Mouse (Mus musculus): ENCODE results near the gene Atp13a3. TPM values are rescaled to one million over a fixed set of nuclear protein-coding genes. Genes with fewer than 3 reads are reported as not detected.

The Atp13a3 gene
- total and polyA plus RNA-seq, 2 experiments from 2014 or later: 7.1 to 19.7 TPM

- TF ChIP-seq CTCF (IDR thresholded peaks at IDR 0.05; ENCODE audit: low read depth): peak; percentile 88
- peaks cover 9% of the 10 kb centered on the region; the same call in 1 of the 2 replicates for H3K27me3 ChIP-seq (ENCODE audit: insufficient read depth, low read length)
- H3K27ac ChIP-seq: no peak overlapping the region
- WGBS: 2% methylated on average over 15 of the region's 15 CpGs
- no peaks in the 10 kb centered on the region for H3K9me3 ChIP-seq (ENCODE audit: low read length)
- H3K4me1 ChIP-seq (ENCODE audit: insufficient read depth, low read length): no peaks in the 10 kb centered on the region
- DNase-seq (ENCODE audit: low spot score): peak; percentile 75
- no peak overlapping the region for H3K9ac ChIP-seq (replicated peaks; ENCODE audit: low read length)
- H3K4me3 ChIP-seq (ENCODE audit: low read length): peak overlapping the region; percentile 19
- H3K36me3 ChIP-seq (ENCODE audit: insufficient read depth, low read length): no peaks in the 10 kb centered on the region
- peak; percentile 52 for ATAC-seq
- H3K4me2 ChIP-seq (ENCODE audit: low read depth, low read length): peak overlapping the region; percentile 46
These were observed 121.9 kb downstream of the Atp13a3 start for GRCm38 (mm10) chr16:30283743-30284337.

DNA sequence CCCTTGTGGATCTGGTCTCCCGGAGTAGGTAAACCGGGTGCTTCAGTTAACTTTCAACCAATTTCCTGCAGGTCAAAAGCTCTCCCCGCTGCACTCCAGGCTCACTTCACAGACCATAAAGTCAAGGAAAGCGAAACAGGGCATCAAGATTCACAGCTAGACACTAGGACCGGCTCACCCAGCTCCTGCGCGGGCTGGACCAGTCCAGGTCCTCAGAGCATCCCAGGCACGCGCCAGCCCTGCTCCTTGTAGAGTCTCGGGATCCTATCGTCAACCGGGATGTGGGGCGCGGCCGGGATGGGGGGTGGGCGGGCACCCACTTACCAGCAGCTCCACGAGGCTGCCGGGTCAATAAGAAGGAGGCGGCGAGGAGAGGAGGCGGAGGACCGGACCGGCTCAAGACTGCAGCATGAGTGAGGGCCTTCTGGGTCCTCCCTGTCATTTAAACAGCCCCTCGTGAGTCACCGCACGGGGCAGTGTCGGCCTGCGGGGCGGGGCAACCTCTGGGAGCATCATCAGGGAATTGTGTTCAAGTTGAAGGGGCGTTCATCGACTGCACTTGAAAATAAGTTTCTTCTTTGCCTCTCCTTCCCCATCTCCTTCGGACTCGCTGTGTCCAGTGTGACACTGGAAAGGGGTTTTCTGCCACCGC is 122.8 kb downstream of the Atp13a3 start, which contains the start of gene Lrrc15:
Gene Lrrc15 (minus strand): TSS at position 413 of the 652 bp plus-strand sequence.
- ATAC-seq (0 out of 2 replicates have a peak, but pooled peaks have one; percentile 22), DNase-seq (ENCODE audit: low spot score) (no peak)
- H3K9ac ChIP-seq (replicated peaks; ENCODE audit: low read length): 0 out of 2 replicates have a peak within 1 kb of the TSS, but pooled peaks have one; percentile 7
- H3K36me3 ChIP-seq (ENCODE audit: insufficient read depth, low read length): no peaks in the 10 kb centered on the region
- H3K4me3 ChIP-seq (ENCODE audit: low read length): peak within 1 kb of the TSS; percentile 21
- WGBS: 7% methylated on average over 33 of the region's 34 CpGs
- no peaks in the 10 kb centered on the region for H3K9me3 ChIP-seq (ENCODE audit: low read length)
- H3K27ac ChIP-seq: no peak within 1 kb of the TSS
- no peaks in the 10 kb centered on the region; the same call in 1 of the 2 replicates for H3K4me1 ChIP-seq (ENCODE audit: insufficient read depth, low read length)
- peak; percentile 34; the same call in 1 of the 2 replicates for TF ChIP-seq CTCF (IDR thresholded peaks at IDR 0.05; ENCODE audit: low read depth)
- H3K4me2 ChIP-seq (ENCODE audit: low read depth, low read length): peak within 1 kb of the TSS; percentile 46
- H3K27me3 ChIP-seq (ENCODE audit: insufficient read depth, low read length): peaks cover 9% of the 10 kb centered on the region; the same call in 1 of the 2 replicates

DNA sequence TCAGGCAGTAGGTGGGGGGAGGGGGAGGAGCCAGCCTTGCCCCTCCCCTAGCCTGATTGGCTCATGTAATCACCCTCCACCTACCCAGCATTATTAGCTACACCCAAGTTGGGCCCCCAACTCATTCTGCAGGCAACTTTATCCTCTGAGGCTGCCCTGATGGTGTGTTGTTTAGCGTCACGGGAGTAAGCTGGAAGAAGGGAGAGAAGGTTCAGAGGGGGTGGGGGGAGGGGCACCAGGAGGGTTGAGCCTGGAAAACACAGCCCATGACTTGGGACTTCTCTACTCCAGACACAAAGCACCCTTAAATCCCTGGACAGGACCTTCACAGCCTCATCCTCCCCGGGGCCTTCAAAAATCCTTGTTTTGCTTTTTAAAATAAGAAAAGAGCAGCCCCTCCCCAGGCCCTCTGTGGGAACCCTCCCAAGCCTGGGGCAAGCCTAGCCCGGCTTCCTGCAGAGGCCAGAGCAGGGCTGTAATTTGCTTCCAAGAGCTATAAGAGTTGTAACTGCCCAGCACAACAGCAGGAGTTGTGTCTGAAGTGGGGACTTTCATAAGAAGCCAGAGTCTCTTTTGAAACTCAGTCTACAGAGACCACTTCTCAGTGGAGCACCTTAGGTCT is 125.0 kb downstream of the Atp13a3 start:
- DNase-seq (ENCODE audit: low spot score): no peak
- Histone ChIP-seq H3K4me2 (ENCODE audit: low read depth, low read length) (no peak overlapping the region), H3K27ac (no peak overlapping the region), H3K9me3 (ENCODE audit: low read length) (no peaks in the 10 kb centered on the region), H3K27me3 (ENCODE audit: insufficient read depth, low read length) (peaks cover 9% of the 10 kb centered on the region; the same call in 1 of the 2 replicates), H3K9ac (replicated peaks; ENCODE audit: low read length) (no peak overlapping the region), H3K4me1 (ENCODE audit: insufficient read depth, low read length) (no peaks in the 10 kb centered on the region; the same call in 1 of the 2 replicates), H3K36me3 (ENCODE audit: insufficient read depth, low read length) (no peaks in the 10 kb centered on the region), H3K4me3 (ENCODE audit: low read length) (no peak overlapping the region)
- TF ChIP-seq CTCF (IDR thresholded peaks at IDR 0.05; ENCODE audit: low read depth): no peak
- 10% methylated on average over 4 of the region's 4 CpGs for WGBS
- no peak for ATAC-seq

DNA sequence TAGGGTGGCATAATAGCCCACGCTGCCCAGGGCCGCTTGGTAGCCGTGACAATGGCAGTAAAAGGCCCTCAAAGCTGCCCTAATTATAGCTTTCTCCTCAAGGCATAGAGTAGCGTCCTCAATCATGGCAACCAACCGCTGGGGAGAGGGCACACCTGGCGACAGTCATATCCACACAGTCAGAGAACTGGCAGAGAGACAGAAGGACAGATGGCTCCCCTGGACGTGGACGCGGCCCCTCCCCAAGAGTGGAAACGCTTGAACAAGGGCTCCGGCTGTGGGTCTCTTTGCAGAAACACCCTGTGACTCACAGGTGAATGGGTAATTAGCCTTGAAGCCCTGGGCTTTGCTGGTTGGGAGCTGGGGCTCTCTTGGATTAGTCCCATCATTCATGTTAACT is 127.4 kb downstream of the Atp13a3 start:
- DNase-seq (ENCODE audit: low spot score): no peak
- no peak overlapping the region for H3K27ac ChIP-seq

GRCm38 (mm10) chr16:30275558-30276340 is 130.0 kb downstream of the Atp13a3 start:
- Histone ChIP-seq H3K9me3 (ENCODE audit: low read length) (no peaks in the 10 kb centered on the region), H3K4me3 (ENCODE audit: low read length) (no peak overlapping the region), H3K27ac (no peak overlapping the region), H3K27me3 (ENCODE audit: insufficient read depth, low read length) (no peaks in the 10 kb centered on the region), H3K9ac (replicated peaks; ENCODE audit: low read length) (no peak overlapping the region), H3K4me2 (ENCODE audit: low read depth, low read length) (no peak overlapping the region), H3K36me3 (ENCODE audit: insufficient read depth, low read length) (no peaks in the 10 kb centered on the region), H3K4me1 (ENCODE audit: insufficient read depth, low read length) (peaks cover 9% of the 10 kb centered on the region; the same call in 1 of the 2 replicates)
- 61% methylated on average over 15 of the region's 15 CpGs for WGBS
- 0 out of 2 replicates have a peak, but pooled peaks have one; percentile 28 for ATAC-seq
- TF ChIP-seq CTCF (IDR thresholded peaks at IDR 0.05; ENCODE audit: low read depth): no peak
- no peak for DNase-seq (ENCODE audit: low spot score)

More for the DNA sequence above, 127.4 kb downstream of the Atp13a3 start:
- H3K4me1 ChIP-seq (ENCODE audit: insufficient read depth, low read length): no peaks in the 10 kb centered on the region; the same call in 1 of the 2 replicates
- no peak for ATAC-seq
- TF ChIP-seq CTCF (IDR thresholded peaks at IDR 0.05; ENCODE audit: low read depth): no peak
- H3K9ac ChIP-seq (replicated peaks; ENCODE audit: low read length): no peak overlapping the region
- H3K4me2 ChIP-seq (ENCODE audit: low read depth, low read length): no peak overlapping the region
- no peak overlapping the region for H3K4me3 ChIP-seq (ENCODE audit: low read length)
- no peaks in the 10 kb centered on the region for H3K36me3 ChIP-seq (ENCODE audit: insufficient read depth, low read length)
- H3K27me3 ChIP-seq (ENCODE audit: insufficient read depth, low read length): peaks cover 9% of the 10 kb centered on the region; the same call in 1 of the 2 replicates
- 62% methylated on average over 11 of the region's 11 CpGs for WGBS
- no peaks in the 10 kb centered on the region for H3K9me3 ChIP-seq (ENCODE audit: low read length)

GRCm38 (mm10) chr16:30273065-30273464 is 132.7 kb downstream of the Atp13a3 start:
- 93% methylated on average over 8 of the region's 8 CpGs for WGBS
- peaks cover 9% of the 10 kb centered on the region; the same call in 1 of the 2 replicates for H3K4me1 ChIP-seq (ENCODE audit: insufficient read depth, low read length)
- H3K36me3 ChIP-seq (ENCODE audit: insufficient read depth, low read length): no peaks in the 10 kb centered on the region
- no peaks in the 10 kb centered on the region for H3K9me3 ChIP-seq (ENCODE audit: low read length)
- TF ChIP-seq CTCF (IDR thresholded peaks at IDR 0.05; ENCODE audit: low read depth): no peak
- H3K27me3 ChIP-seq (ENCODE audit: insufficient read depth, low read length): no peaks in the 10 kb centered on the region
- H3K4me2 ChIP-seq (ENCODE audit: low read depth, low read length): no peak overlapping the region
- H3K4me3 ChIP-seq (ENCODE audit: low read length): no peak overlapping the region
- no peak overlapping the region for H3K27ac ChIP-seq
- ATAC-seq (no peak), DNase-seq (ENCODE audit: low spot score) (no peak)
- no peak overlapping the region for H3K9ac ChIP-seq (replicated peaks; ENCODE audit: low read length)
